Mouse (Mus musculus) MN1 (cell line): ENCODE measurements around the gene Olfr548-ps1.

ENCODE experiments used
- DNase-seq: peaks from one replicate; pipeline ENCODE4 v3.0.0-alpha.2; 2016; ENCODE audit warnings: low spot score

Olfr548-ps1 gene

DNA sequence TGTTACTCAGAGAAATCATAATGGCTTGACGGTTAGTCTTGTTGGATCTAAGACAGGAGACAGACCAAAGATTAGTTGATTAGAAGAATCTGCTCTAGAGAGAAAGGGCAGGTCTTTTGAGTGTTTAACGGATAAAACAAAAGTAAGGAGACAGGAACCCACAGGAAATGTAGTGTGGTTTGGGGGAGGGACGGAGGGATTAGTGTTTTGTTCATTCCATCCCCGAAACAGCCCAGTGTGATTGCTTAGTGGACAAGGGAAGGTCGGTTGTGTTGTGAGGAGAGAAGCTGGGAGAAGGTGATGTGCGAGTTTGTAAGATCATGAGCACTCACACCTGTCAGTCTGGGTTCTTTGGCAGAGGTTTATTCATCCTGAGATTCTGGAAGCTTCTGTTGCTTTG is 35.3 kb downstream of the Olfr548-ps1 start:
- DNase-seq: no peak

DNA sequence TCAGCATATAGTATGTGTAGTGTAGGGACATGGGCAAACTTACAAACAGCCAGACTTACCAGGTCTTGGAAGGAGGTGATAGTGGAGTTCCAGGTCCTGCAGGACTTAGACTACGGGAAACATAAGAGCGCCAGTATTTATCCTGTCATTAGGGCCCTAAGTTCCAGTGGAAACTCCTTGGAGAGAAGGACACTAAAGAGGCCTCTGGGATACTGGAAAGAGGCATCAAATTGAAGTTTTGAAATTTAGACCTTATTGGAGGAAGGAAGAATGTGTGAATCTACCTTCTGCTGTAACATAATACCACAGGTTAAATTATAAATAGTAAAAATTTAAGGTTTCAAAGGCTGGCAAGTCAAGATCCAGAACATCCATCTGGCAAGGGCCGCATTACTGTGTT is 51.1 kb downstream of the Olfr548-ps1 start, which contains the start of gene Olfr551:
Olfr551 (minus strand) TSS at position 101 of the 400 bp plus-strand sequence.
- DNase-seq: no peak
